Mouse (Mus musculus): ENCODE data around the gene Haspin. TPM values are rescaled to one million over a fixed set of nuclear protein-coding genes. Genes with fewer than 3 reads are reported as not detected.
A peak's percentile ranks its signal among the peaks of the same experiment; 100 is the strongest.

The Haspin gene
- polyA plus RNA-seq, 1 experiment from 2014 or later: 18.2 TPM

- Histone ChIP-seq H3K4me3 (no peak overlapping the region), H3K4me1 (no peaks in the 10 kb centered on the region), H3K27ac (no peak overlapping the region), H3K27me3 (no peaks in the 10 kb centered on the region), H3K9ac (no peak overlapping the region), H3K4me2 (replicated peaks) (no peak overlapping the region), H3K9me3 (no peaks in the 10 kb centered on the region), H3K36me3 (peaks cover 14% of the 10 kb centered on the region; the same call in 1 of the 2 replicates)
- WGBS: 84% methylated on average over 8 of the region's 8 CpGs
- ATAC-seq (ENCODE audit: insufficient number of reproducible peaks, insufficient read depth, low FRiP score, low TSS enrichment): no peak
These were observed 30.0 kb upstream of the Haspin start for GRCm38 (mm10) chr11:73168071-73168470.

GRCm38 (mm10) chr11:73162284-73162683, 24.2 kb upstream of the Haspin start:
- no peaks in the 10 kb centered on the region for H3K9me3 ChIP-seq
- no peak overlapping the region for H3K27ac ChIP-seq
- WGBS: 79% methylated on average over 5 of the region's 5 CpGs
- no peak for ATAC-seq (ENCODE audit: insufficient number of reproducible peaks, insufficient read depth, low FRiP score, low TSS enrichment)
- H3K27me3 ChIP-seq: peaks cover 24% of the 10 kb centered on the region
- peaks cover 5% of the 10 kb centered on the region; the same call in 1 of the 2 replicates for H3K4me1 ChIP-seq
- no peak overlapping the region for H3K9ac ChIP-seq
- H3K4me2 ChIP-seq (replicated peaks): no peak overlapping the region
- H3K4me3 ChIP-seq: no peak overlapping the region
- no peaks in the 10 kb centered on the region for H3K36me3 ChIP-seq

- 88% methylated on average over 4 of the region's 4 CpGs for WGBS
- Histone ChIP-seq H3K9me3 (no peaks in the 10 kb centered on the region), H3K36me3 (no peaks in the 10 kb centered on the region), H3K9ac (no peak overlapping the region), H3K4me2 (replicated peaks) (no peak overlapping the region), H3K27me3 (peaks cover 24% of the 10 kb centered on the region), H3K4me3 (no peak overlapping the region), H3K27ac (no peak overlapping the region), H3K4me1 (peaks cover 5% of the 10 kb centered on the region; the same call in 1 of the 2 replicates)
- ATAC-seq (ENCODE audit: insufficient number of reproducible peaks, insufficient read depth, low FRiP score, low TSS enrichment): no peak
These were observed 23.5 kb upstream of the Haspin start for GRCm38 (mm10) chr11:73161616-73162015.

- no peak for ATAC-seq (ENCODE audit: insufficient number of reproducible peaks, insufficient read depth, low FRiP score, low TSS enrichment)
- peak overlapping the region; percentile 57; the same call in 1 of the 2 replicates for H3K9ac ChIP-seq
- WGBS: 27% methylated on average over 6 of the region's 6 CpGs
These were observed 22.7 kb upstream of the Haspin start for GRCm38 (mm10) chr11:73160811-73161200.

GRCm38 (mm10) chr11:73159957-73160810, 22.1 kb upstream of the Haspin start, which contains the start of gene P2rx5:
Gene P2rx5, plus strand, starts transcription at chr11:73160421.
- Histone ChIP-seq H3K9ac (peak within 1 kb of the TSS; percentile 57), H3K4me3 (peak within 1 kb of the TSS; percentile 40), H3K27me3 (peaks cover 24% of the 10 kb centered on the region), H3K36me3 (no peaks in the 10 kb centered on the region), H3K9me3 (no peaks in the 10 kb centered on the region), H3K27ac (no peak within 1 kb of the TSS), H3K4me2 (replicated peaks) (peak within 1 kb of the TSS; percentile 78), H3K4me1 (peaks cover 5% of the 10 kb centered on the region; the same call in 1 of the 2 replicates)
- WGBS: 3% methylated on average over 49 of the region's 49 CpGs
- 0 out of 2 replicates have a peak, but pooled peaks have one; percentile 57 for ATAC-seq (ENCODE audit: insufficient number of reproducible peaks, insufficient read depth, low FRiP score, low TSS enrichment)

More at GRCm38 (mm10) chr11:73160811-73161200, 22.7 kb upstream of the Haspin start:
- H3K4me1 ChIP-seq: peaks cover 5% of the 10 kb centered on the region; the same call in 1 of the 2 replicates
- peak overlapping the region; percentile 40 for H3K4me3 ChIP-seq
- H3K36me3 ChIP-seq: no peaks in the 10 kb centered on the region
- H3K27me3 ChIP-seq: peaks cover 24% of the 10 kb centered on the region
- peak overlapping the region; percentile 78 for H3K4me2 ChIP-seq (replicated peaks)
- H3K27ac ChIP-seq: no peak overlapping the region
- no peaks in the 10 kb centered on the region for H3K9me3 ChIP-seq

- Histone ChIP-seq H3K4me3 (no peak overlapping the region), H3K4me2 (replicated peaks) (no peak overlapping the region), H3K27me3 (peaks cover 11% of the 10 kb centered on the region), H3K4me1 (no peaks in the 10 kb centered on the region; the same call in 1 of the 2 replicates), H3K9me3 (no peaks in the 10 kb centered on the region), H3K27ac (no peak overlapping the region), H3K9ac (no peak overlapping the region), H3K36me3 (no peaks in the 10 kb centered on the region)
- WGBS: 77% methylated on average over 6 of the region's 6 CpGs
- ATAC-seq (ENCODE audit: insufficient number of reproducible peaks, insufficient read depth, low FRiP score, low TSS enrichment): no peak
These were observed 17.0 kb upstream of the Haspin start for GRCm38 (mm10) chr11:73155071-73155470.

- Histone ChIP-seq H3K4me1 (no peaks in the 10 kb centered on the region), H3K4me3 (no peak overlapping the region), H3K36me3 (no peaks in the 10 kb centered on the region), H3K27ac (no peak overlapping the region), H3K4me2 (replicated peaks) (no peak overlapping the region), H3K9me3 (no peaks in the 10 kb centered on the region), H3K9ac (no peak overlapping the region), H3K27me3 (no peaks in the 10 kb centered on the region)
- ATAC-seq (ENCODE audit: insufficient number of reproducible peaks, insufficient read depth, low FRiP score, low TSS enrichment): no peak
- WGBS: 74% methylated on average over 9 of the region's 9 CpGs
These were observed 10.1 kb upstream of the Haspin start for GRCm38 (mm10) chr11:73148209-73148608.

GRCm38 (mm10) chr11:73146975-73147365, 8.9 kb upstream of the Haspin start:
- Histone ChIP-seq H3K9ac (no peak overlapping the region), H3K36me3 (no peaks in the 10 kb centered on the region), H3K4me2 (replicated peaks) (no peak overlapping the region), H3K4me3 (no peak overlapping the region), H3K27ac (no peak overlapping the region), H3K27me3 (no peaks in the 10 kb centered on the region), H3K9me3 (no peaks in the 10 kb centered on the region), H3K4me1 (no peaks in the 10 kb centered on the region)
- 48% methylated on average over 7 of the region's 7 CpGs for WGBS
- no peak for ATAC-seq (ENCODE audit: insufficient number of reproducible peaks, insufficient read depth, low FRiP score, low TSS enrichment)

GRCm38 (mm10) chr11:73146026-73146974, 8.2 kb upstream of the Haspin start:
- H3K27ac ChIP-seq: no peak overlapping the region
- no peak overlapping the region for H3K4me2 ChIP-seq (replicated peaks)
- no peaks in the 10 kb centered on the region for H3K9me3 ChIP-seq
- H3K27me3 ChIP-seq: no peaks in the 10 kb centered on the region
- H3K9ac ChIP-seq: no peak overlapping the region
- no peaks in the 10 kb centered on the region for H3K36me3 ChIP-seq
- H3K4me3 ChIP-seq: no peak overlapping the region
- WGBS: 47% methylated on average over 11 of the region's 11 CpGs
- no peak for ATAC-seq (ENCODE audit: insufficient number of reproducible peaks, insufficient read depth, low FRiP score, low TSS enrichment)
- H3K4me1 ChIP-seq: no peaks in the 10 kb centered on the region

GRCm38 (mm10) chr11:73144261-73144681, 6.2 kb upstream of the Haspin start:
- Histone ChIP-seq H3K27ac (no peak overlapping the region), H3K9me3 (no peaks in the 10 kb centered on the region), H3K36me3 (no peaks in the 10 kb centered on the region), H3K9ac (no peak overlapping the region), H3K4me1 (no peaks in the 10 kb centered on the region), H3K4me2 (replicated peaks) (no peak overlapping the region), H3K4me3 (no peak overlapping the region), H3K27me3 (no peaks in the 10 kb centered on the region)
- 71% methylated on average over 1 of the region's 1 CpGs for WGBS
- ATAC-seq (ENCODE audit: insufficient number of reproducible peaks, insufficient read depth, low FRiP score, low TSS enrichment): no peak

GRCm38 (mm10) chr11:73137116-73137515, 978 bp downstream of the Haspin start:
- 48% methylated on average over 11 of the region's 11 CpGs for WGBS
- Histone ChIP-seq H3K27ac (no peak overlapping the region), H3K36me3 (peaks cover 17% of the 10 kb centered on the region; the same call in 1 of the 2 replicates), H3K4me2 (replicated peaks) (peak overlapping the region; percentile 85), H3K27me3 (no peaks in the 10 kb centered on the region), H3K9me3 (no peaks in the 10 kb centered on the region), H3K4me1 (peaks cover 36% of the 10 kb centered on the region), H3K4me3 (peak overlapping the region; percentile 65), H3K9ac (peak overlapping the region; percentile 69)
- no peak for ATAC-seq (ENCODE audit: insufficient number of reproducible peaks, insufficient read depth, low FRiP score, low TSS enrichment)
